Mouse (Mus musculus): ENCODE data around the gene Tex2. TPM values are rescaled to one million over a fixed set of nuclear protein-coding genes. Genes with fewer than 3 reads are reported as not detected.

Tex2 gene
- polyA plus RNA-seq, 1 experiment = 25.0 TPM

DNA sequence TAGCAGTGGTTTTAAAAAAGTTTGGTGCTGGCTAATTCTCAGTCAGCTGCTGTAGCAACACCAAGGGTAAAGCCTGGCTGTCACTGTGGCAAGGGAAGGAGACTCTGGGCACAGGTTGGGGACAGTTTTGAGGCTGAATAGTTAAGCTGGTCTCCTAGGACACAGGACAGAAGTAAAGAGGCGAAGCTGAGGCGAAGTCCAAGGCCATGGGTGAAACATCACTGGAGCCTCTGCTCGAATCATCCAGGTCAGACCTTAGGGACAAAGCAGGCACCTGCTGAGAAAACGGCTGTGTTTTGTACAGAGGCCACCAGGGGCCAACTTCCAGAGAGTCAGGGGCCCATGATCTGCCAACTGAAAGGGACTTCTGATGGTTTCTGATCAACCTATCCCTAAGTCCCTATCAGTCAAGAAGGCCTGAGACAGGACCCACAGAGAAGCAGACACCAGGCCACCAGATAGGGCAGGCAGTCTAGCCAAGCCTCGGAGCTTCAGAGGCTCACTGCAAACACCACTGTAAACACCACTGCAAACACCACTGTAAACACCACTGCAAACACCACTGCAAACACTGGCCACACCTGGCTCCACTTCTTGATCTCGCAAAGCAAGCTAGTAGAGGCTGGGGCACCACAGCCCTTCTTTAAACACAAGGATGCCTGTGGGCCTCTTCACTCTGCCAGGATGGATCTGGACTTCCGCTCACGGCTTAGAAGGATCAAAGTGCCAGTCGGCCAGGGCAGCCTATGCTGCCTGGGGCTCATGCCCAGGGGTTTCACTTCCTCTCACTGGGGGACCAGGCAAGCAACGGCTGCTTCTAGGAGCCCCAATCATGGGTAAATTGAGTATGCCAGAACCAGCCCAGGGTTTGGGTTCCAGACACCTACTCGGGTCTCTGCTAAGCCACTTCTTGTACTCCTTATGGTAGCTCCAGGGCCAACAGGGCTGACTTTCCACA lies 41.9 kb downstream of the Tex2 start:
- no peak for TF ChIP-seq POLR2A (IDR thresholded peaks at IDR 0.05; ENCODE audit: borderline replicate concordance, low read depth, low read length)
- no peak for TF ChIP-seq CTCF (IDR thresholded peaks at IDR 0.05; ENCODE audit: low read depth, low read length)
- Histone ChIP-seq H3K27ac (ENCODE audit: insufficient read depth, low read depth, low read length) (no peak overlapping the region), H3K4me1 (ENCODE audit: control insufficient read depth, insufficient read depth, low read length) (peaks cover 16% of the 10 kb centered on the region), H3K4me3 (ENCODE audit: insufficient read depth, low read length) (no peak overlapping the region)

DNA sequence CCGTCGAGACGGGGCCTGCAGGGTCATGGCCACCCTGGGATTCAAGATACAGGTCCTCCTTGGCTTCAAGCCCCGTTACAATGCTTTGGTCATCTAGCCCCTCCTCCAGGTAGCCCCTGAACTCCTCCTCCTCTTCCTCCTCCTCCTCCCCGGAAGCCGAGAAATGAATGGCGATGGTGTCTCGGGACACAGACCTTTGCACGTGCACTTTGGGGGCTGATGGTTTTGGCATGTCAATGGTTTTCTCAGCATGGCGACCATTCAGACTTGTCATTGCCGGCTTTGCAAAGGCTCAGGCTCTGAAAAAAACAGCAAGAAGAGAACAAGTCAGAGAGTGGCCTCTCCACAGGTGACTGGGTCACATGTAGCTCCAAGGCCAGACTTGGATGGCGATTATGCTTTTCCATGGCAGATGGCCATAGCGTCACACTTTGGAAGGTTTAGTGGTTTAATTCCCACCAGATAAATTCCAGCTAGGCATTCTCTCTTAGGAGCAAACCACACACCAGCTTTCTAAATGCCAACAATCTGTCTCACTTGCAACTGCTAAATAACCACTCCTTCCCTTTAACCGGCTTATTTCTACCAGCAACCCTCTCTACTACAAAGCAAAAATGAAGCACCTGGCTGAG lies 44.8 kb downstream of the Tex2 start:
- H3K27ac ChIP-seq (ENCODE audit: insufficient read depth, low read depth, low read length) = no peak overlapping the region
- H3K4me3 ChIP-seq (ENCODE audit: insufficient read depth, low read length) = no peak overlapping the region
- H3K4me1 ChIP-seq (ENCODE audit: control insufficient read depth, insufficient read depth, low read length) = peaks cover 31% of the 10 kb centered on the region
- no peak for TF ChIP-seq CTCF (IDR thresholded peaks at IDR 0.05; ENCODE audit: low read depth, low read length)
- no peak for TF ChIP-seq POLR2A (IDR thresholded peaks at IDR 0.05; ENCODE audit: borderline replicate concordance, low read depth, low read length)

DNA sequence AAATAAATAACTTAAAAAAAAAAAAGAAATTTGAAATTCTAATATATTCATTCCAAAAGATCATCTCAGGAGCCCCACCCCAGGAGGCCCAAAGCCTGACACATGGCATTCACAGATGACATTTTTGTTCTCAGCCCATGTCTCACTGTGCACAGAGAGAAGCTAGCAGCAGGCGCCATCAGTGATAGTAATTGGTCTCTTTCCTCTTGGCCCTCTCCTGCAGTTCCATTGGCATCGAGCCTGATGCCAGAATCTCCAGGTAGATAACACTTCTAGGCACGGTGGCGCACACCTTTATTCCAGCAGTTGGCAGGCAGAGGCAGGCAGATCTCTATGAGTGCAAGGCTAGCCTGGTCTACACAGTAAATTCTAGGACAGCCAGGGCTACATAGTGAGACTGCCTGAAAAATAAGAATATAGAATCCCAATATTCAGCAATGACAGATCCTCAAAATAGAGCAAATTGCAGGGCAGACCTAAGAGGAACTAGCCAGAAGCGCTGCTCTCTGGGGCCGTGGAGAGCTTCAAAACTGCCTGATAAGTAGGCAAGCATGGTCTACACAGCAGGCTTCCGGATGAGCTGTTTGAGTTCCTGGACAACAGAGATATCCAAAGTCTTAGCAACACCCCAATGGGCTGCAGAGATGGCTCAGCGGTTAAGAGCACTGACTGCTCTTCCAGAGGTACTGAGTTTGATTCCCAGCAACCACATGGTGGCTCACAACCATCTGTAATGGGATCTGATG lies 47.0 kb downstream of the Tex2 start:
- TF ChIP-seq POLR2A (IDR thresholded peaks at IDR 0.05; ENCODE audit: borderline replicate concordance, low read depth, low read length) = no peak
- no peak for TF ChIP-seq CTCF (IDR thresholded peaks at IDR 0.05; ENCODE audit: low read depth, low read length)
- peaks cover 30% of the 10 kb centered on the region for H3K4me1 ChIP-seq (ENCODE audit: control insufficient read depth, insufficient read depth, low read length)
- H3K27ac ChIP-seq (ENCODE audit: insufficient read depth, low read depth, low read length) = no peak overlapping the region
- no peak overlapping the region for H3K4me3 ChIP-seq (ENCODE audit: insufficient read depth, low read length)

DNA sequence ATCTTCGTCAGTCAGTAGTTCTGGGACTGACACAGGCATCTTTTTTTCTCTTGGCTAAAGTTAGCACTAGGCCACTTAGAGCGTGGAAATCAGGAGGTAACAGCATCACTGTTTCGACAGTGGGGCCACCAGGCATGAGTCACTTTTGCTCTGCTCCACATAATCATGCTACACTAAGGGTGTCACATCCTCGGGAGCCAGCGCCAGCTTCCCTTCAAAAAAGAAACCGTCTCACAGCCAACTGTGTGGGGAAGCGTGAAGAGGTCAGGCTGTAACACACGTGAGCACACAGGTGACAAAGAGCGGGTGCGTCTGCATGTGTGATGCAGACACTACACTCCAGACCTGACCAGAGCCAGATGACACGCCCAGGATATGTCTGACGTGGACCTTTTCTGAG lies 49.0 kb downstream of the Tex2 start:
- Histone ChIP-seq H3K27ac (ENCODE audit: insufficient read depth, low read depth, low read length) (peak overlapping the region; percentile 85), H3K4me3 (ENCODE audit: insufficient read depth, low read length) (no peak overlapping the region), H3K4me1 (ENCODE audit: control insufficient read depth, insufficient read depth, low read length) (peaks cover 36% of the 10 kb centered on the region)
- TF ChIP-seq CTCF (IDR thresholded peaks at IDR 0.05; ENCODE audit: low read depth, low read length) (no peak), POLR2A (IDR thresholded peaks at IDR 0.05; ENCODE audit: borderline replicate concordance, low read depth, low read length) (no peak)

DNA sequence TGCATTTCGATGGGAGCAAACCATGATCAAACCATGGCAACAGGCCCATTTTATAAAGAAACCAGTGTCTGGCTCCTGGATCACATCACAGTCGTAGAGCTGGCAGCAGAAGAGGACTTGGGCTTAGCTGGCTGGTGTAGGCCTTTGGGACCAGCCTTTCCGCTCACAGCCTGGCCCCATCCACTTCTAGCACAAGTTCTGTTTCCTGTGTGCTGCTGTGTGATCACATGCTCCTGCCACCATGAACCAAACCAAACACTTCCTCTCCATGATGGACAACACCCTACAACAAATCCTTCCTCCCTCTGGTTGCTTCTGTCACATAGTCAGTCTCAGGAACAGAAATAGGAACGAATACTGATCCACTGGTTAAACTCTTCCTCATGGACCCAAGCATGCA lies 50.5 kb downstream of the Tex2 start:
- H3K4me1 ChIP-seq (ENCODE audit: control insufficient read depth, insufficient read depth, low read length) = peaks cover 36% of the 10 kb centered on the region
- no peak overlapping the region for H3K4me3 ChIP-seq (ENCODE audit: insufficient read depth, low read length)
- H3K27ac ChIP-seq (ENCODE audit: insufficient read depth, low read depth, low read length) = peak overlapping the region; percentile 85
- TF ChIP-seq CTCF (IDR thresholded peaks at IDR 0.05; ENCODE audit: low read depth, low read length) (no peak), POLR2A (IDR thresholded peaks at IDR 0.05; ENCODE audit: borderline replicate concordance, low read depth, low read length) (no peak)

DNA sequence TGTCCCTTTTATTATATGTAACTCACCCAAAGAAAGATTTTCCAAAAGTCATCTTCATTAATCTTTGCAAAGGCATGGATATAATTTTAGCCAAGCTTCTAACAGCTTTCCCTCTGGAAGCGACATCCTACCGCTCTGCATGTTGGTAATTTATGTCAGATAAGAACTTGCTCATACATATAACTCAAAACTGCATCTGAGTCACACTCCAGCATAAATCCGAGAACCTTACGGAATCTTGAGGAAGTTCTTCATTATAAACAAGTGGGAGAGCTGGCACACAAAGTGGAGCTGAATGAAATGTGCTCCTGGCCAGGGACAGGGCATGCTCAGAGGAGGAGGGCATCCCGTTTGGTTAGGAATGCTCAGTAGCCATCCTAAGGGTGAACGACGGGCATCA lies 53.5 kb downstream of the Tex2 start:
- peaks cover 48% of the 10 kb centered on the region for H3K4me1 ChIP-seq (ENCODE audit: control insufficient read depth, insufficient read depth, low read length)
- no peak overlapping the region for H3K27ac ChIP-seq (ENCODE audit: insufficient read depth, low read depth, low read length)
- no peak overlapping the region for H3K4me3 ChIP-seq (ENCODE audit: insufficient read depth, low read length)
- TF ChIP-seq CTCF (IDR thresholded peaks at IDR 0.05; ENCODE audit: low read depth, low read length) (no peak), POLR2A (IDR thresholded peaks at IDR 0.05; ENCODE audit: borderline replicate concordance, low read depth, low read length) (no peak)

DNA sequence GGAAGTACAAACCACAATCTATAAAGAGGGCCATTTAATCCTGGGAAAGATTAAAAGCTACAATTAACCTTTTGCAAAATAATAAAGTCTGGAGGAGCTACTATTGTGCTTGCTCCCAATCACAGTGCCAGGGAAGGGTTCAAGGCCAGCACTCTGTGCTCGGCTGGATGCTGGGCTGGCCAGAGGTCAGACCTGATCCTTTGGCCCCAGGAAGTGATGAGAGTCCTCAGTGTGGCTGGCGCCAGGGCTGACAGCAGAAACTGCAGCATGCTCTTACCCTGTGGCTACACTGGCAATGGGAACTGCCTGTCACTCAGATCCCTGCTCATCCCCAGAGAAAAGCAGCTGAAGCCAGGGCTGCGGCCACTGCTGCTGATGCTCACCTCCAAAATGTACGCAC lies 55.2 kb downstream of the Tex2 start:
- H3K4me1 ChIP-seq (ENCODE audit: control insufficient read depth, insufficient read depth, low read length) = peaks cover 36% of the 10 kb centered on the region
- no peak for TF ChIP-seq CTCF (IDR thresholded peaks at IDR 0.05; ENCODE audit: low read depth, low read length)
- no peak for TF ChIP-seq POLR2A (IDR thresholded peaks at IDR 0.05; ENCODE audit: borderline replicate concordance, low read depth, low read length)
- no peak overlapping the region for H3K27ac ChIP-seq (ENCODE audit: insufficient read depth, low read depth, low read length)
- H3K4me3 ChIP-seq (ENCODE audit: insufficient read depth, low read length) = no peak overlapping the region

DNA sequence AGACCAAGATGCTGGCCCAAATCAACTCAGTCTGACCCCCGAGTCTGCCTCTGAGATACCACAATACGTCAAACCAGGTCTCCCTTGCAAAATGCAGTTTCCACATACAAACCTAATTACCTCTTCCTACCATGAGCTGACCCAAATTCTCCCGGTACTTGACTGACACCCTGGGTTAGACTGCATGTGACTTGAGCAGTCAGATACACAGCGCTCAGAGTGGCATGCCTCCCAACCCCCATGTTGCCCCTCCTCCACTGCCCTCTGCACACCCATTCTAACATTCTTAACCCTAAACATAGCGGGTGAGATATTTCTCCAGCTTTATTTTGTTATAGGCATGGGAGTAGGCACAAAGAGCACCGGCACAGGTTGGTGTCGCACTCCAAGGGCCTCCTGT lies 55.8 kb downstream of the Tex2 start:
- Histone ChIP-seq H3K4me3 (ENCODE audit: insufficient read depth, low read length) (no peak overlapping the region), H3K27ac (ENCODE audit: insufficient read depth, low read depth, low read length) (no peak overlapping the region), H3K4me1 (ENCODE audit: control insufficient read depth, insufficient read depth, low read length) (peaks cover 30% of the 10 kb centered on the region)
- TF ChIP-seq POLR2A (IDR thresholded peaks at IDR 0.05; ENCODE audit: borderline replicate concordance, low read depth, low read length) (no peak), CTCF (IDR thresholded peaks at IDR 0.05; ENCODE audit: low read depth, low read length) (no peak)

DNA sequence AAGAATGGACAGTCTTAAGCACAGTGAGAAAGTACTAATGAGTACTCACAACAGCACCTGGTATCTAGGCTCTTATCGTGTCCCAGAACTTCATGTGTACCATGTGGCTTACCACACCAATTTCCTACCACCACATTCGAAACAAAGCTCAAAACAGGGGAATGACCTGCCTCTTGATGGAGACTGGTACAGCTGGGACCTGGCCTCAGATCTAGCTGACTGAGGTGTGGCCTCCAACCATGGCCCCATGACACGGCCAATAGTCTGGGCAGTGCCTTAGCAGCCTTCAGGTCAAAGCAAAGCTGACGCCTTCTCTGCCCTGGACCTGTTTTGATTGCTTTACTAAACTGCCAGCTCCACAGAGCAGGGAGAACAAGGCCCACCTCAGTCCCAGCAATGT lies 56.5 kb downstream of the Tex2 start:
- TF ChIP-seq POLR2A (IDR thresholded peaks at IDR 0.05; ENCODE audit: borderline replicate concordance, low read depth, low read length) (no peak), CTCF (IDR thresholded peaks at IDR 0.05; ENCODE audit: low read depth, low read length) (no peak)
- Histone ChIP-seq H3K27ac (ENCODE audit: insufficient read depth, low read depth, low read length) (no peak overlapping the region), H3K4me3 (ENCODE audit: insufficient read depth, low read length) (no peak overlapping the region), H3K4me1 (ENCODE audit: control insufficient read depth, insufficient read depth, low read length) (peaks cover 25% of the 10 kb centered on the region)
